Mouse (Mus musculus): Measurements from ENCODE around the gene Cnn3.

- no peak for TF ChIP-seq CTCF (IDR thresholded peaks at IDR 0.05; ENCODE audit: low read depth)
- TF ChIP-seq EP300 (IDR thresholded peaks at IDR 0.05; ENCODE audit: low read depth): no peak
These were observed 10.8 kb downstream of the Cnn3 start for GRCm38 (mm10) chr3:121437070-121437469.

Data from liver, postnatal 0 days (tissue).